Mouse (Mus musculus): Measurements from ENCODE around the gene Stx11. TPM values are rescaled to one million over a fixed set of nuclear protein-coding genes. Genes with fewer than 3 reads are reported as not detected.

The Stx11 gene
- under 1 TPM; 0.07 to 0.23 TPM for total RNA-seq (2021)
- long read RNA-seq, experiment 1, partial matches to known transcripts: 0 of 1 reads
- long read RNA-seq, experiment 1, other reads (novel, unspliced or antisense): 1 of 1 reads
- long read RNA-seq, experiment 2: 0 reads

GRCm38 (mm10) chr10:12964151-12965075 is at the start of gene Stx11:
Gene Stx11 (minus strand): TSS chr10:12964298.
- peak within 1 kb of the TSS; percentile 59 for H3K4me3 ChIP-seq
- intact Hi-C loops (cut with DNase I): no loop called here
- TF ChIP-seq CTCF (IDR thresholded peaks at IDR 0.05): no peak
- peak in 1 of 2 experiments; percentile 26 for DNase-seq (ENCODE audit: extremely low spot score in 1 of 2, low spot score in 2 of 2)
- H3K27ac ChIP-seq: no peak within 1 kb of the TSS

GRCm38 (mm10) chr10:13008737-13009121 is 44.6 kb upstream of the Stx11 start:
- intact Hi-C loops (cut with DNase I): loop anchor here (5.0 kb wide), 1 partner anchor 86 kb away; no protein-coding TSS in a partner anchor
- no peak for DNase-seq (ENCODE audit: extremely low spot score in 1 of 2, low spot score in 2 of 2)

GRCm38 (mm10) chr10:13007876-13008736 is 44.0 kb upstream of the Stx11 start:
- intact Hi-C loops (cut with DNase I): loop anchor here (5.0 kb wide), 1 partner anchor 86 kb away; no protein-coding TSS in a partner anchor

More at GRCm38 (mm10) chr10:13008737-13009121, 44.6 kb upstream of the Stx11 start:
- TF ChIP-seq CTCF (IDR thresholded peaks at IDR 0.05): no peak
- Histone ChIP-seq H3K27ac (peak overlapping the region; percentile 80), H3K4me3 (peak overlapping the region; percentile 72)

GRCm38 (mm10) chr10:13005043-13005442 is 40.9 kb upstream of the Stx11 start, which contains the start of gene Sf3b5:
Gene Sf3b5 (plus strand): TSS chr10:13005343.
- no peak for DNase-seq (ENCODE audit: extremely low spot score in 1 of 2, low spot score in 2 of 2)
- TF ChIP-seq CTCF (IDR thresholded peaks at IDR 0.05): no peak
- intact Hi-C loops (cut with DNase I): loop anchor here (5.0 kb wide), 1 partner anchor 83 kb away; no protein-coding TSS in a partner anchor
- H3K27ac ChIP-seq: no peak within 1 kb of the TSS
- no peak within 1 kb of the TSS for H3K4me3 ChIP-seq

More at GRCm38 (mm10) chr10:13007876-13008736, 44.0 kb upstream of the Stx11 start:
- peak overlapping the region; percentile 80 for H3K27ac ChIP-seq
- peak; percentile 94 to 95 for DNase-seq (ENCODE audit: extremely low spot score in 1 of 2, low spot score in 2 of 2)
- H3K4me3 ChIP-seq: peak overlapping the region; percentile 72
- no peak for TF ChIP-seq CTCF (IDR thresholded peaks at IDR 0.05)

- TF ChIP-seq CTCF (IDR thresholded peaks at IDR 0.05): peak; percentile 69
- Histone ChIP-seq H3K27ac (no peak overlapping the region), H3K4me3 (no peak overlapping the region)
- intact Hi-C loops (cut with DNase I): loop anchor here (5.0 to 10.0 kb wide), 2 partner anchors 305 to 1552 kb away; no protein-coding TSS in a partner anchor
- peak; percentile 72 to 80 for DNase-seq (ENCODE audit: extremely low spot score in 1 of 2, low spot score in 2 of 2)
These were observed 32.8 kb upstream of the Stx11 start for GRCm38 (mm10) chr10:12996736-12997477.

- intact Hi-C loops (cut with DNase I): loop anchor here (10.0 kb wide), 1 partner anchor 1549 kb away; no protein-coding TSS in a partner anchor
These were observed 29.4 kb upstream of the Stx11 start for GRCm38 (mm10) chr10:12993411-12994039.

GRCm38 (mm10) chr10:12991953-12992352 is 27.9 kb upstream of the Stx11 start:
- DNase-seq (ENCODE audit: extremely low spot score in 1 of 2, low spot score in 2 of 2): no peak
- Histone ChIP-seq H3K4me3 (no peak overlapping the region), H3K27ac (no peak overlapping the region)
- intact Hi-C loops (cut with DNase I): loop anchor here (10.0 kb wide), 1 partner anchor 1547 kb away; no protein-coding TSS in a partner anchor
- no peak for TF ChIP-seq CTCF (IDR thresholded peaks at IDR 0.05)

More at GRCm38 (mm10) chr10:12993411-12994039, 29.4 kb upstream of the Stx11 start:
- Histone ChIP-seq H3K27ac (no peak overlapping the region), H3K4me3 (no peak overlapping the region)
- no peak for TF ChIP-seq CTCF (IDR thresholded peaks at IDR 0.05)
- no peak for DNase-seq (ENCODE audit: extremely low spot score in 1 of 2, low spot score in 2 of 2)

- no peak for TF ChIP-seq CTCF (IDR thresholded peaks at IDR 0.05)
- DNase-seq (ENCODE audit: extremely low spot score in 1 of 2, low spot score in 2 of 2): no peak
- Histone ChIP-seq H3K4me3 (no peak overlapping the region), H3K27ac (no peak overlapping the region)
- intact Hi-C loops (cut with DNase I): no loop called here
These were observed 22.8 kb upstream of the Stx11 start for GRCm38 (mm10) chr10:12986943-12987342.

- no peak for DNase-seq (ENCODE audit: extremely low spot score in 1 of 2, low spot score in 2 of 2)
- Histone ChIP-seq H3K4me3 (no peak overlapping the region), H3K27ac (no peak overlapping the region)
- TF ChIP-seq CTCF (IDR thresholded peaks at IDR 0.05): no peak
- intact Hi-C loops (cut with DNase I): no loop called here
These were observed 22.4 kb upstream of the Stx11 start for GRCm38 (mm10) chr10:12986485-12986884.

GRCm38 (mm10) chr10:12985028-12985427 is 20.9 kb upstream of the Stx11 start:
- no peak for TF ChIP-seq CTCF (IDR thresholded peaks at IDR 0.05)
- intact Hi-C loops (cut with DNase I): no loop called here
- no peak overlapping the region for H3K27ac ChIP-seq
- DNase-seq (ENCODE audit: extremely low spot score in 1 of 2, low spot score in 2 of 2): no peak
- no peak overlapping the region for H3K4me3 ChIP-seq

Data from left cerebral cortex, adult 2 months (tissue).